Mouse (Mus musculus) kidney, embryonic 14.5 days (tissue): ENCODE measurements at regions not wholly inside any gene's neighbourhood (a gene's known extent, or its start where the extent isn't known, plus 50 kb on each side); places are given as distances from the start of the nearest gene placed in this dataset.

Experiments used
- ATAC-seq: fragments of 200-750 bp; cut with Nextera tagmentation; 2 replicates; pipeline ENCODE4 v1.8.0; 2017; ENCODE audit warnings: moderate number of reproducible peaks, mild to moderate bottlenecking, moderate TSS enrichment, moderate library complexity; ENCODE audit not compliant: low FRiP score, low TSS enrichment
- H3K27ac ChIP-seq: fragments of 300-500 bp; sonication (generic); 2 replicates; pipeline ENCODE4 v1.5.1; 2014; ENCODE audit warnings: low read depth, mild to moderate bottlenecking, low read length, moderate library complexity, mixed read lengths
- H3K27me3 ChIP-seq: fragments of 300-500 bp; sonication (generic); 2 replicates; pipeline ENCODE4 v1.6.1; 2014; ENCODE audit warnings: mild to moderate bottlenecking, low read length; ENCODE audit not compliant: control insufficient read depth, insufficient read depth
- H3K36me3 ChIP-seq: fragments of 300-500 bp; sonication (generic); 2 replicates; pipeline ENCODE4 v1.6.1; 2014; ENCODE audit warnings: low read length, mixed read lengths; ENCODE audit not compliant: control insufficient read depth, insufficient read depth
- H3K4me1 ChIP-seq: fragments of 300-500 bp; sonication (generic); 2 replicates; pipeline ENCODE4 v1.6.1; 2014; ENCODE audit warnings: low read length, mixed read lengths; ENCODE audit not compliant: control insufficient read depth, insufficient read depth
- H3K4me2 ChIP-seq: fragments of 300-500 bp; sonication (generic); replicated peaks from 2 replicates; pipeline ENCODE4 v1.6.1; 2014; ENCODE audit warnings: low read depth, mild to moderate bottlenecking, low read length
- H3K4me3 ChIP-seq: fragments of 300-500 bp; sonication (generic); 2 replicates; pipeline ENCODE4 v1.5.1; 2014; ENCODE audit warnings: mild to moderate bottlenecking, low read length
- H3K9ac ChIP-seq: fragments of 300-500 bp; sonication (generic); 2 replicates; pipeline ENCODE4 v1.6.1; 2014; ENCODE audit warnings: low read depth, mild to moderate bottlenecking, low read length, moderate library complexity
- H3K9me3 ChIP-seq: fragments of 300-500 bp; sonication (generic); 2 replicates; pipeline ENCODE4 v1.6.1; 2016; ENCODE audit warnings: low read length; ENCODE audit not compliant: control insufficient read depth
- WGBS: fragments of 180-500 bp; shearing (Covaris S2); extraction: QIAGEN DNeasy Blood & Tissue Kit; methylation state at CpG from one replicate; pipeline ENCODE4 v1.1.7; 2014; 5-methylcytosine and 5-hydroxymethylcytosine counted together

- no peak for ATAC-seq
- H3K9me3 ChIP-seq = no peaks in the 10 kb centered on the region
- H3K27ac ChIP-seq = no peak overlapping the region
- WGBS = 85% methylated on average over 2 of the region's 2 CpGs
- H3K36me3 ChIP-seq = no peaks in the 10 kb centered on the region
- no peaks in the 10 kb centered on the region for H3K27me3 ChIP-seq
- H3K4me1 ChIP-seq = no peaks in the 10 kb centered on the region
- no peak overlapping the region for H3K9ac ChIP-seq
- no peak overlapping the region for H3K4me2 ChIP-seq
- no peak overlapping the region for H3K4me3 ChIP-seq
Measured at GRCm38 (mm10) chr12:16477572-16477971, 133.2 kb downstream of the Lpin1 start.

GRCm38 (mm10) chr12:16474361-16475080 lies 136.2 kb downstream of the Lpin1 start:
- no peak overlapping the region for H3K9ac ChIP-seq
- no peaks in the 10 kb centered on the region for H3K36me3 ChIP-seq
- H3K4me2 ChIP-seq = no peak overlapping the region
- H3K9me3 ChIP-seq = no peaks in the 10 kb centered on the region
- H3K27ac ChIP-seq = no peak overlapping the region
- H3K4me3 ChIP-seq = no peak overlapping the region
- H3K27me3 ChIP-seq = no peaks in the 10 kb centered on the region
- ATAC-seq = no peak
- no peaks in the 10 kb centered on the region for H3K4me1 ChIP-seq
- WGBS = 85% methylated on average over 4 of the region's 4 CpGs

- Histone ChIP-seq H3K4me1 (no peaks in the 10 kb centered on the region), H3K4me3 (no peak overlapping the region), H3K9me3 (no peaks in the 10 kb centered on the region), H3K27ac (no peak overlapping the region), H3K4me2 (no peak overlapping the region), H3K27me3 (no peaks in the 10 kb centered on the region), H3K36me3 (no peaks in the 10 kb centered on the region), H3K9ac (no peak overlapping the region)
- 88% methylated on average over 6 of the region's 6 CpGs for WGBS
- no peak for ATAC-seq
Measured at GRCm38 (mm10) chr12:16457419-16457818, 153.3 kb downstream of the Lpin1 start.

- no peak overlapping the region for H3K4me3 ChIP-seq
- H3K36me3 ChIP-seq = no peaks in the 10 kb centered on the region
- H3K27me3 ChIP-seq = no peaks in the 10 kb centered on the region
- WGBS = 58% methylated on average over 3 of the region's 3 CpGs
- no peaks in the 10 kb centered on the region for H3K4me1 ChIP-seq
- no peak overlapping the region for H3K4me2 ChIP-seq
- H3K9me3 ChIP-seq = peaks cover 3% of the 10 kb centered on the region; the same call in 1 of the 2 replicates
- H3K27ac ChIP-seq = no peak overlapping the region
- H3K9ac ChIP-seq = no peak overlapping the region
- ATAC-seq = no peak
Measured at GRCm38 (mm10) chr12:16450771-16451435, 159.9 kb downstream of the Lpin1 start.

- Histone ChIP-seq H3K27me3 (no peaks in the 10 kb centered on the region), H3K4me2 (no peak overlapping the region), H3K27ac (no peak overlapping the region), H3K36me3 (no peaks in the 10 kb centered on the region), H3K4me1 (no peaks in the 10 kb centered on the region), H3K4me3 (no peak overlapping the region), H3K9ac (no peak overlapping the region), H3K9me3 (no peaks in the 10 kb centered on the region)
- no peak for ATAC-seq
- WGBS = 47% methylated on average over 5 of the region's 5 CpGs
Measured at GRCm38 (mm10) chr12:16438717-16439116, 172.0 kb downstream of the Lpin1 start.

GRCm38 (mm10) chr12:16436961-16437360 lies 173.8 kb downstream of the Lpin1 start:
- Histone ChIP-seq H3K36me3 (no peaks in the 10 kb centered on the region), H3K9ac (no peak overlapping the region), H3K27ac (no peak overlapping the region), H3K27me3 (no peaks in the 10 kb centered on the region), H3K4me1 (no peaks in the 10 kb centered on the region), H3K4me3 (no peak overlapping the region), H3K4me2 (no peak overlapping the region), H3K9me3 (no peaks in the 10 kb centered on the region)
- ATAC-seq = no peak
- 97% methylated on average over 1 of the region's 1 CpGs for whole genome bisulfite sequencing

- Histone ChIP-seq H3K4me2 (no peak overlapping the region), H3K9me3 (no peaks in the 10 kb centered on the region), H3K4me1 (no peaks in the 10 kb centered on the region), H3K27me3 (no peaks in the 10 kb centered on the region), H3K9ac (no peak overlapping the region), H3K27ac (no peak overlapping the region), H3K36me3 (no peaks in the 10 kb centered on the region), H3K4me3 (no peak overlapping the region)
- no peak for ATAC-seq
- WGBS = 93% methylated on average over 1 of the region's 1 CpGs
Measured at GRCm38 (mm10) chr12:16436255-16436654, 174.5 kb downstream of the Lpin1 start.

- H3K4me3 ChIP-seq = no peak overlapping the region
- no peak for ATAC-seq
- H3K9ac ChIP-seq = no peak overlapping the region
- no peak overlapping the region for H3K4me2 ChIP-seq
- H3K27ac ChIP-seq = no peak overlapping the region
- H3K9me3 ChIP-seq = no peaks in the 10 kb centered on the region
- H3K36me3 ChIP-seq = no peaks in the 10 kb centered on the region
- no peaks in the 10 kb centered on the region for H3K27me3 ChIP-seq
- WGBS = 83% methylated on average over 1 of the region's 1 CpGs
- no peaks in the 10 kb centered on the region for H3K4me1 ChIP-seq
Measured at GRCm38 (mm10) chr12:16434739-16435138, 176.0 kb downstream of the Lpin1 start.

GRCm38 (mm10) chr12:16434225-16434624 lies 176.5 kb downstream of the Lpin1 start:
- WGBS = 20% methylated on average over 1 of the region's 1 CpGs
- H3K9me3 ChIP-seq = no peaks in the 10 kb centered on the region

More at GRCm38 (mm10) chr12:16434225-16434624, 176.5 kb downstream of the Lpin1 start:
- Histone ChIP-seq H3K9ac (no peak overlapping the region), H3K4me2 (no peak overlapping the region), H3K27me3 (no peaks in the 10 kb centered on the region), H3K36me3 (no peaks in the 10 kb centered on the region), H3K4me1 (no peaks in the 10 kb centered on the region), H3K27ac (no peak overlapping the region), H3K4me3 (no peak overlapping the region)
- ATAC-seq = no peak
